Mouse (Mus musculus) ovary, postnatal 10 days (tissue): ENCODE results near the gene Filip1.

Experiments
- DNase-seq: peaks from one replicate; pipeline ENCODE4 v3.0.0; 2022; ENCODE audit warnings: low spot score

Gene Filip1

DNA sequence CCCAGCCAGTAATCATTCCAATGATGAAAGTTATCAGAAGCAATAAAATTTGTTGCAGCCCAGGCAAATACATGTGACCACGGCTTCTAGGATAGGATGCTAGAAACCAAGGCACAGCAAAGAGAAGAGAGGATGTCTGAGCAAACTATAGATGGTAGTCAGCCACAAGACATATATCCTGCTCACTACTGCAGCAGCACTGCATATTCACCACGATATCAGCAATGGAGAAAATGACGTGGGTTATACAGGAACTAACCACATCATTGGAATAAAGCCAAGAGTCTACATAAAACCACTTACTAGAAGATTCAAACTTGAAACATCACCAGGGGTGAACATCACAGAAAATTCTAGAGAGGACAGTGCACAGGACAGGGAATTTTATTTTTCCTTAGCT is 113.8 kb downstream of the Filip1 start:
- DNase-seq: no peak

DNA sequence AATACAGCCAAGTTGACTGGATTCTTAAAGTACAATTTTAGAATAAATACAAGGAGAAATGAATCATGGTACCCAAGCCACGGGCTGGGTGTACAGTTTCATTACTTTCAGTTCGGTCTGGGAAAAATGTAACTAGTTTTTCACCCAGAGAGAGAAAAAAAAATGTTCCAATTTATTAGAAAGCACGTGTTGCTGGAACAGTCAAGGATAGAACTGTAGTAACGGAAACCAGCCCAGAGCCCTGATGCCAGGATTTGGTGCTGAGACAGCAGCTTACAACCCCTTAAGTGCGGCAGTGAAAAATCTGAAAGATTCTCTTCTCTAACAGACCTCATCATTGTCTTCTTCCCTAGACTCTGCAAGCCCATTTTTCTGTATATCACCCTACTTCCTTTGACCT is 118.0 kb downstream of the Filip1 start:
- no peak for DNase-seq

- no peak for DNase-seq
These were observed 118.6 kb downstream of the Filip1 start for GRCm38 (mm10) chr9:79893841-79894612.

- DNase-seq: no peak
These were observed 120.5 kb downstream of the Filip1 start for GRCm38 (mm10) chr9:79892183-79892582.

DNA sequence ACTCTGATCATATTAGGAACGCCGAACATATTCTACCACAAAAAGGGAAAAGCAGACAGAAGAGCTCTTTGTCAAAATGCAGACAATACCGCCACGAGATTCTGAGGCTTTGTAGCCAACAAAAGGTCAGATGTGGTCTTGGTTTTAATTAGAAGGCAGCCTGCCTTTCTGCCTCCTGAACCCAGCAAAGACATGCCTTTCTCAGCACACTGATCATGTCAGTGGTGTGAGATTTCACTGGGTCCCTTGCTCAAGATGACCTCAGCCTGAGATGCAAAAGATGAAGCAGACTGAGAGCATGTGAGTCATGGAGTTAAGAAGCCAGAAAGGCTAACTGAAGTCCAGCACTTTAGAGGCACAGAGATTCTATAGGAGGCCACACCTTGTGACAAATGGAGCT is 122.2 kb downstream of the Filip1 start:
- DNase-seq: no peak

- no peak for DNase-seq
These were observed 123.5 kb downstream of the Filip1 start for GRCm38 (mm10) chr9:79889132-79889531.

GRCm38 (mm10) chr9:79885244-79886210 is 127.1 kb downstream of the Filip1 start:
- DNase-seq: no peak

DNA sequence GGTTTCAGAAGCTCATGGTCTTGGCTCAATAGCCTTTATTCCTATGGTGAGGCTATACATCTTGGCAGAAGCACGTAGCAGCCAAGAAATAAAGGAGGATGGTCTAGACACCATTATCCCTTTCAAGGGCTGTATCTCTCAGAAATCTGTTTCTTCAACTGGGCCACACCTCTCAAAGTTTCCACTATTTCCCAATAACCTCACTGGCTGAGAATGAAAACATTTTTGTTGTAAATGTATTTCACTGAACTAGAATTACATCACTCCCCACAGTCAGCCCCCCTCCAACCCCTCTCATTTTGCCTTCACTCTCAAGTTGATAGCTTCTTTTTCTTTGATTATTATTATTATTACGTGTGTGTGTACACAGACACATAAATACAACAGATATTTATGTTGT is 129.5 kb downstream of the Filip1 start:
- no peak for DNase-seq

GRCm38 (mm10) chr9:79880031-79880430 is 132.6 kb downstream of the Filip1 start:
- no peak for DNase-seq

- DNase-seq: no peak
These were observed 137.0 kb downstream of the Filip1 start for GRCm38 (mm10) chr9:79875522-79876131.

DNA sequence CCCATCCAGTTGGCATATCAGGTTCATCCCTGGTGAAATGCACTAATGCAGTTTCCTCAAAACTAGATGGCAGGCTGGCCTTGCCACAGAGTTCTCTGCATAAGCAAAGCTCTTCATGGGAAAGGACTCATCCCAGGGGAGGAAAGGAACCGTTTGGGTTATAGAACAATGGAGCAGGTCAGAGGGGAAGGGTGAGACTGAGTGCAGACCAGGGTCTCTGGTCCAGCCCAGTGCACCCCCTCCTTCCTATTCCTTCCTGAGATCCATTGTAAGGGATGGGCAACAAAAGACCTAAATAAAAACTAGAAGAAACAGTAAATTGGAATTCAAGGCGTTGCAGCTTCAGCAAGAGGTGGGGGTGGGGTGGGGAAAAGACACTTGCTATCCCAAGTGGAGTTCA is 140.1 kb downstream of the Filip1 start:
- no peak for DNase-seq

DNA sequence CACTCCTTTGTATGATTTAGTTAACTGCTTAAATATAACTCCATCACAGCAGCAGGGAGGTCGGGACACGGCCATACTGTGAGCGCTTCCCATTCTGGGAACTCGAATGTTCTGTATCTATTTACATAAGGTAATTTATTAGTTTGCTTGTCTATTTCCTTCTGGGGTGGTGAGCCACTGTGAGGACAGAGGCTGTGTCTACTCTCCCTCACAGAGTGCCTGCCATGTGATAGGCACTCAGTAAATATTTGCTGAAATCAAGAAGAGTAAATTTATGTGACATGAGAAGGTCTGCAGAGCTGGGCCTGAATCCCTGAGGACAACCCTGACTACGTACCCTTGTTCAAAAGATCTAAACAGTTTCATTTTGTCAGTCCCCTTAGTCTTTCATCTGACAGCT is 143.1 kb downstream of the Filip1 start:
- no peak for DNase-seq

- DNase-seq: no peak
These were observed 146.7 kb downstream of the Filip1 start for GRCm38 (mm10) chr9:79865998-79866397.

- no peak for DNase-seq
These were observed 150.1 kb downstream of the Filip1 start for GRCm38 (mm10) chr9:79862544-79862943.

DNA sequence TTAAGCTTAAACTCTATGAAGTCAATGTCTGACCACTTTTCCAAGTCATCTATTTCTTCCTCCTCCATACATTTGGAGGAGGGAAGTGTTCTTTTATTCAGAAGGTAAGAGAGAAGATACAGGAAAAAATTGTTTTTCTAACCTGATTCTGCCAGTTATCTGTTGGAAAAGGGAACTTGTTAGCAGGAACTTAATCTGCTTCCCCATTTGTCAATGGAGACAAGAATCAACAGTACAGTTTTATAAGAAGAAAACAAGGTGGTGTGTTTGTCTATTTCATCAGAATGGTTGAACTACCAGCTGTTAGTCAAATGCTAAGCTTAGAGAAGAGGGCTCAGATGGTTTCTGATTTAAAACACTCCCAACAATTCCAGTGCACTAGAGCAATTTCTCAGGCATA is 165.6 kb downstream of the Filip1 start:
- DNase-seq: no peak

DNA sequence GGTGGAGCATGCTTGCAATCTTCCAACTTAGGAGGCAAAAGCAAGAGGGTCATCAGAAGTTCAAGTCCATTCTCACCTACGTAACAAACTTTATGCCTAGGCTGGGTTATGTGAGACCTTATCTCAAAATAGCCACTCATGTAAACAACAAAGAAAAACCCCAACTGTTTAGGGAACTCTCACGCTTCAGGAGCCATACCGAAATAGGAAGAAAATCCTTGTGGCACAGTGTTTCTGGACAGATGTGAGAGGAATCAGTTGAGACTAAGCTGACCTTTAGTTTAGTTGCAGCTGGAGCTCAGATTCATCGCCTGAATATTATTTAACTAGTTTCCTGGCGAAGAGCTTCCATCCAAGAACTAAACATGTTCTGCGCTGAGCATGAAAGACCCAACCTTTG is 170.0 kb downstream of the Filip1 start:
- DNase-seq: no peak

GRCm38 (mm10) chr9:79842028-79842427 is 170.6 kb downstream of the Filip1 start:
- no peak for DNase-seq

DNA sequence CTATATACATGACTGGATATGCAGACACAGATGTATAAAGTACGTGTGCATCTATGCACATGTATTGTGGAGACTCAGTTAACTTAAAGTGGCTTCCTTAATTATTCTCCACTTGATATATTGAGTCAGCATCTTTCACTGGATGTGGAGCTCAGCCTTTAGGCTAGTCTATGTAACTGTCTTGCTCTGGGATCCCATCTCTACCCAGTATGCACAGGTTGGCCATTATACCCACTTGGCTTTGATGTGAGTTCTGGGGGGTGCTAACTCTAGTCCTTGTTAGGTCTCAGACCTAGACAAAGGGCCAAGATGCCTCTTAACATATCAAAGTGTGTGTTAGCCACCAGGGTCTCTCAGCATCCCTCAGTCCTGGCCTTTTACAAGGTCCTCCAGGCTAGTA is 181.4 kb downstream of the Filip1 start:
- no peak for DNase-seq

DNA sequence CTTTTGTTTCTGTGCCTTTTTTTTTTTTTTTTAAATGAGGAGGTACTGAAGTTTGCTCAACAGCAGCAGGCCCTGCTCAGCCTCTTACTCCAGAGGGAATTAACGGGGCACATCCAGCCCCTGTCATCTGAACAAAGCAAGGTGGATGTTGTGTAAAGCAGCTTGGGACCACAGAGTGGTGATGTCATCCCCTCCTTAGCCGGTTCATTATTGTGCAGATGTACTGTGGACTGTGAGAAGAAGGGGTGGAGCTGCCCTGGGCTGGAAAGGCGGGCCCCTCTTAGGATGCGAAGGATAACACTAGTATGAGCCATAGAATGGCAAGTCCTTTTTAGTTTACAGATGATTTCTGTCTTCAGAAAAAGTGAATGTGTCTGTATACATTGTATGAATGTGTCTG is 181.8 kb downstream of the Filip1 start:
- DNase-seq: no peak

GRCm38 (mm10) chr9:79829842-79830800 is 182.5 kb downstream of the Filip1 start:
- DNase-seq: no peak

GRCm38 (mm10) chr9:79827072-79827471 is 185.6 kb downstream of the Filip1 start:
- DNase-seq: no peak

DNA sequence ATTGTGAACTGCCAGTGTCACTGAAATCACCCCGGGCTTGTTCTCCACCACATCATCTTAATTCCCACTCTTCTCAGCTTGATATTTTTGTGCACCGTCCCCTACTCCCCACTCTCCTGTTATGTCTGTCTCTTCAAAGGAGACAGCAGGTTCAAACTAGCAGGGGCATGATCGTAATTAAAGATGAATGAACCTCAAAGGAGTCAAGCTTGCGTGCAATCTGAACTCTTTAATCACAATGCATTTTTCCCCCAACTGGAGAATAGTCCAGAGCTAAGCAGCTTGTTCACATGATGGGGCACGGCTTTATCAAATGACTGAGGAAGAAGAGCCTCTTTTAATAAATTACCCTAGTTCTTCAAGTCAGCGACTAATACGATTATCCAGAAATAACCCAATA is 187.1 kb downstream of the Filip1 start:
- no peak for DNase-seq
